Mouse (Mus musculus): ENCODE measurements around the gene Yipf2.

Yipf2 gene

DNA sequence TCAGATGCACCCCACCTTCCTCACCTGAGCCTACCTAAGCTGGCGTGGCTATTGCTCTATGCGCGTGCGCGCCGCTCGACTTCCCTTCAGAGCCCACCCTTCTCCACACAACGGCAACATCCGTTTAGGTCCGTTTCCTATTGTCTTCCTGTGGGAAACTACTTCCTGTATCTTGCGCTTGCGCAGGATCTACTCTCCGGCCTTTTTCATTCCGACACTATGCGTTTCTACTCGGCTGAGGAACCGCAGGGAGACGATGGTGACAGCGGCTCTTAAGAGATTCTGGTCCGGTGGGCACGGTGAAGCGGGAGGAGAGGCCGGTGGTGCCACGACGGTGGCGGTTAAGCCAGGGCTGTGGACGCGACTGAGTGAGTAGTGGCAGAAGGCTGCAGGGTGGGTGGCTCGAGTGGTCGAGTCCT, at the start of gene Yipf2, which contains the start of gene Timm29:
Yipf2 (minus strand) TSS at position 126 of the 419 bp plus-strand sequence.
Timm29 (plus strand) TSS at position 20 of the 419 bp plus-strand sequence.
- in situ Hi-C loops (cut with MboI; ENCODE audit: low sequenced_read_pairs): no loop called here

DNA sequence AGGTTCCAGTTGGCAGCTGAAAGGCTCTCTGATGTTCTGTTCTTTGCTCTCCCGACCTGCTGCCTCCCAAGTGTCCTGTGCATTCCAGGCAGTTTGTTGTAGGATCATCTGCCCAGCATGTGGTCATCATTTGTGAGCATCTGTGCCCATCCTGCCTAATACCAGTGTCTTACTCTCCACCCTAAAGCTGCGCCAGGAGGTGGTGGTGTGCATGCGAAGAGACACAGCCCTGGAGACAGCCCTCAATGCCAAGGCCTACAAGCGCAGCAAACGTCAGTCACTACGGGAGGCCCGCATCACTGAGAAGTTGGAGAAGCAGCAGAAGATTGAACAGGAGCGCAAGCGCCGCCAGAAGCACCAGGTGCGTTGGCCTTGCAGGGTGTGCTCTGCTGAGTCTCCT, 46.4 kb upstream of the Yipf2 start:
- in situ Hi-C loops (cut with MboI; ENCODE audit: low sequenced_read_pairs): no loop called here

DNA sequence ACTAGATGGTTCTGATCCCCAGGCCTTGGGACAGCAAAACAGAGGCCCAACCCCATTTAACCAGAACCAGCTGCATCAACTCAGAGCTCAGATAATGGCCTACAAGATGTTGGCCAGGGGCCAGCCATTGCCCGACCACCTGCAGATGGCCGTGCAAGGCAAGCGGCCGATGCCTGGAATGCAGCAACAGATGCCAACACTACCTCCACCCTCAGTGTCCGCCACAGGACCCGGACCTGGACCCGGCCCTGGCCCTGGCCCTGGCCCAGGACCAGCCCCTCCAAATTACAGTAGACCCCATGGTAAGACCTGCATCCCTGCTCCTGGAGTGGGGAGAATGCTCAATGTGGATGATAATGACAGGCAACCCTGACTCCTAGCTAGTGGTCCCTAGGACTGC, 43.0 kb upstream of the Yipf2 start:
- in situ Hi-C loops (cut with MboI; ENCODE audit: low sequenced_read_pairs): no loop called here

DNA sequence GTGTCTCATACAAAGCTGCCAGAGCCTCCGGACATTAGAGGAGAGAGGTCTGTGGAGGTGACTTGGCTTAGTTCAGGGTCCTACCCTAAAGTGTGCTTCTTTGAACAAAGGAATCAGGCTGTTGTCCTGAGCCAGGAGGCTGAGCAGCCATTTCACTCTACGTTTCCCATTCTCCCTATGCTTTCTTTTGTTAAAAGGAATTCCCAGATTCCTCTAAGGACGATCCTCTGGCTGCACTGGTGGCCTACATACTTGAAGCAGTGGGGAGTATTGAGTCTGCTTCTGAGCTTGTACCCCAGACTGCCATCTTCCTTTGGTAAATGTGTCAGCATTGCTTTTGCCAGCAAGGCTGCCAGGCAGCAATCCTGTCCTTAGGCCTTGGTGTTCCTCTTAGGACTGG, 40.5 kb upstream of the Yipf2 start:
- in situ Hi-C loops (cut with MboI; ENCODE audit: low sequenced_read_pairs): no loop called here

DNA sequence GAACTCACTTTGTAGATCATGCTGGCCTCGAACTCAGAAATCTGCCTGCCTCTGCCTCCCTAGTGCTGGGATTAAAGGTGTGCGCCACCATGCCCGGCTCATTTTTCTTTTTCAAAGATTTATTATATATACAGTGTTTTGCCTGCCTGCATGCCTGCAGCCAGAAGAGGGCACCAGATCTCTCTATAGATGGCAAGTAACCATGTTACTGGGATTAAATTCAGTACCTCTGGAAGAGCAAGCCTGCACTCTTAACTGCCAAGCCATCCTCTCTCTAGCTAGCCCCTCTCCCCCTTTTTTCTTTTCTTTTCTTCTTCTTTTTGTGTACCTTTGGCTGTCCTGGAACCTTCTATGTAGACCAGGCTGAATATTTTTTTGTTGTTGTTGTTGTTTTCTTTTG, 38.0 kb upstream of the Yipf2 start:
- in situ Hi-C loops (cut with MboI; ENCODE audit: low sequenced_read_pairs): no loop called here

DNA sequence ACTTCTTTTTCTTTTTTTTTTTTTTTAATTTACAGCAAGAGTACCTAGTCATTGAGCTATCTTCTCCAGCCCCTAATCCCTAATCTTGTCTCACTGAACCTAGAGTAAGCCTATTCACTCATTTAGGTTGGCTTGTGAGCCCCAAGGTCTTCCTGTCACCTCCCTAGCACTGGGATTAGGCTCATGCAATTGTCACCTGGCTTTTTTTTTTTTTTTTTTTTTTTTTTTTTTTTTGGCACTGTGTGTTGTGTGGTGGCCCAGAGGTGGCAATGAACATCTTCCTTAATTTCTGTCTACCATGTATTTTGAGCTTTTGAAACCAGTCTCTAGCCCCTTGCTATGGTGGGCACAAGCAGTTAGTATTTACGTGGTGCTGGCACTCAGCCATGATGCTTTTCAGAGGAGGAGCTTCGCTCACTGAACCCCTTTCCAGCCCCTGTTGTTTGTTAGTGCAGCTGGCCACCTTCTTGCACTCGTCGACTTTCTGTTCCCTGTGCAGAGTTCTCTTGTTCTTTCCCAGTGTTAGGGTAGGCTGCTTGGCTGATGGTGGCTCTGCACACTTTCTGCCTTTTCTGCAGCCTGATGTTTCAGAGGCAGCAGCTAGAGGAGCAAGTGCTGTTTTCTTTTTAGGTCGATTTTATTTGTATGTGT, 34.6 kb upstream of the Yipf2 start:
- in situ Hi-C loops (cut with MboI; ENCODE audit: low sequenced_read_pairs): no loop called here

DNA sequence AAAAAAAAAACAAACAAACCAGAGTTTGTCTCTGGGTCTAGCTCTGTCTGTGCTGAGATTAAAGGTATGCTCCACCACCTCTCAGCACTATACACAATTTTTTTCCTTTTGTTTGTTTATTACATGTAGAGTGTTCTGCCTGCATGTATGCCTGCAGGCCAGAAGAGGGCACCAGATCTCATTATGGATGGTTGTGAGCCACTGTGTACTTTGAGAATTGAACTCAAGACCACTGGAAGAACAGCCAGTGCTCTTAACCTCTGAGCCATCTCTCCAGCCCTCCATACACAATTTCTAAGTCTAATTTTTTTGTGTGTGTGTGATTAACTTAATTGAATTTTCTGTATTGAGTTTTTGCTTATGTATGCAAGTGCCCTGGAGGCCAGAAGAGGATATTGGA, 33.9 kb upstream of the Yipf2 start:
- in situ Hi-C loops (cut with MboI; ENCODE audit: low sequenced_read_pairs): no loop called here

DNA sequence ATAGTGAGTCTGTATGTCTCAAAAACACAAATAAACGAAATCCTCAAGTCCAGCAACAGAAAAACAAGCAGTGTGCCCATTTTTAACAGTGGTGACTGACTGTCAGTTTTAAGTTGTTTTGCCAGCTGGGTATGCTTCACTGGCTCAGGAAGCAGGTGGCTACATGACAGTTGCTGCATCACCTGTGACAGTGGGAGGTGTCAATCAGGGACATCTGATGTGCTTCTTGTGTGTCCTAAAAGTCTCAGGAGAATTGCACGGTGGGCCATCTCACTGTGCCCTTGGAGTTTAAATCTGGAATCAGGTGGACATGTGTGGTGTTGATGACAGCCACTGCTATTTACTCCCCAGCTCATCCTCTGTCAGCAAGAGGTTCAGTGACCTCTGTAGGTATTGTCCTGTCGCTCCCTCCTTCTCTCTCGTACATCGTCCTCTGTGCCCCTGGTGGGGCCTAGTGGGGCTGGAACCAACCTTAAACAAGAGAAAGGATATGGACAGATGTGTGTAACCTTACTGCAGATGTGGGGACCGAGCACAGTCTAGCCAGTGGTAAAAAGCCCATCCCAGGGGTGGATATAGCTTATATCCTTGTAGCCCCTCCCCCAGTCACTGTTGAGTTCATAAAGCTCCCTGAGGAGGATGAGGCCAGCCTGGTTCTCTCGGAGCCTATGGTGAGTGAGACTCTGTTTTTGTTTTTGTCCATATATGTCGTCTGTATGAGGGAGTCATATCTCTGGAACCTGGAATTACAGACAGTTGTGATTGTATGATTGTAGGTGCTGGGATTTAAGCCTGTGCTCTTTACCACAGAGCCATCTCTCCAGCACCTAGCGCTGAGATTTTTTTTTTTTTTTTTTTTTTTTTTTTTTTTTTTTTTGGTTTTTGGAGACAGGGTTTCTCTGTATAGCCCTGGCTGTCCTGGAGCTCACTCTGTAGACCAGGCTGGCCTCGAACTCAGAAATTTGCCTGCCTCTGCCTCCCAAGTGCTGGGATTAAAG, 33.0 kb upstream of the Yipf2 start:
- in situ Hi-C loops (cut with MboI; ENCODE audit: low sequenced_read_pairs): no loop called here

DNA sequence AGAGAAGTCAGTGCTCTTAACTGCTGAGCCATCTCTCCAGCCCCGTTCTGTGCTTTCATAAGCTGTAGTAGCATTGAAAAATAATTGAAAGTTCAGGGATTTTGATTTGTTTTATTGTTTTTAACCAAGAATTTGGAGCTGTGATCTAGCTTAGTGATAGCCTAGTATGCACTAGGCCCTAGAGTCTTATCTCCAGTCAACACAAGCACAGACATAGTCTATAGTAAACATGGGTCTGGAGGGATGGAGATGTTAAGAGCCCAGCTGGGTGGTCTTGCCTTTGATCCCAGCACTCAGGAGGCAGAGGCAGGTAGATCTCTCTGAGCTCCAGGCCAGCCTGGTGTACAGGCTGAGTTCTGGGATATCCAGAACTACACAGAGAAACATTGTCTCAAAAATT, 30.0 kb upstream of the Yipf2 start:
- in situ Hi-C loops (cut with MboI; ENCODE audit: low sequenced_read_pairs): no loop called here

DNA sequence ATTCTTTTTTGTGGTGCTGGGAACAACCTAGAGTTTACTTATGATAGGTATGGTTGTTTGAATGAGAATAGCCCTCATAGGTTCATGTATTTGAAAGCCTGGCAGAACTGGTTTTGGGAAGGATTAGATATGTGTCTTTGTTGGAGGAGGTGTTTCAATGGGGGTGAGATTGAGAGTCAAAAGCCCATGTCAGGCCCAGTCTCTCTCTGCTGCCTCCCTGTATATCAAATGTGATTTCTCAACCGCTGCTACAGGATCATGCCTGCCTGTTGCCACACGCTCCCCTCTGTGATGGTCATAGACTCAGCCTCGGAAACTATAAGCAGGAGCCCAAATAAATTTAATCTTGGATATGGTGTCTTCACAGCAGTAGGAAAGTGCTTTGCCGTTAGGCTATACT, 27.6 kb upstream of the Yipf2 start:
- in situ Hi-C loops (cut with MboI; ENCODE audit: low sequenced_read_pairs): no loop called here

DNA sequence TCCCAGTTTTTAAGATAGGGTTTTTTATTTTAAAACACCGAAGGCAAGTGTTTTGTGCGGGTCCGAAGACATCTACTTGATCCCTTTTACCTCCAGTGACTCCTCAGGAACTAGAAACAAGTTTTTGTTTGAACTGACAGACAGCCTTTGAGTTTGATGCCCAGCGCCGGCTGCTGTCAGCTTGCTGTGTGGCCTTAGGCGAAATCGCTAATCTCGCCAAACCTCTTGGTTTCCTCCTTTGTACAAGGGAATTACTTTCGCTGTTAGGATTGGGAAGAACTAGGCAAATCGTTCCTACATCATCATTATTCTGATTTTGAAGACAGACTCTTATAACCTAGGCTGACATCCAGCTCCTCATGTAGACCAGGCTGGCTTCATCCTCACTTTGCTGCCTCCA, 24.4 kb upstream of the Yipf2 start:
- in situ Hi-C loops (cut with MboI; ENCODE audit: low sequenced_read_pairs): no loop called here

DNA sequence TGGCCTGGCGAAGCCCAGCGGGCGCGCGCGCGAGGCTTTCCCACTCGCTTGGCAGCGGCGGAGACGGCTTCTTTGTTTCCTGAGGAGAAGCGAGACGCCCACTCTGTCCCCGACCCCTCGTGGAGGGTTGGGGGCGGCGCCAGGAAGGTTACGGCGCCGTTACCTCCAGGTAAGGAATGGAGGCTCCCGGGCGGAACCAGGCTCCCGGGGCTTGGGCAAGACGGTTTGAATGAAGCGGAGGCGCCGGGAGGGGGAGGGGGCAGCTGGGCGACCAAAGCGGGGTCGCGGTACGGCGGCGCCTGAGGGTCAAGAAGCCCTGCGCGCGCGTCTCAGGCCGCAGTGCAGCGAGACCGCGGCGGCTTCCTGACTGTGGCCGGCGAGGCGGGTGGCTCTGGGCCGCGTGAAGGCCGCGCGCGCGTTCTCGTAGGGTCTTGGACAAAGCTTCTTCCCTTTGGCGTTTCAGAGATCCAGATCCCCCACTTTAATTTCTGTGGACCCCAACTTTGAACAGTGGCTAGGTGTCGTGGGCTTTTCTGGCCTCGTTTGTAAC, 23.7 kb upstream of the Yipf2 start:
- in situ Hi-C loops (cut with MboI; ENCODE audit: low sequenced_read_pairs): no loop called here

DNA sequence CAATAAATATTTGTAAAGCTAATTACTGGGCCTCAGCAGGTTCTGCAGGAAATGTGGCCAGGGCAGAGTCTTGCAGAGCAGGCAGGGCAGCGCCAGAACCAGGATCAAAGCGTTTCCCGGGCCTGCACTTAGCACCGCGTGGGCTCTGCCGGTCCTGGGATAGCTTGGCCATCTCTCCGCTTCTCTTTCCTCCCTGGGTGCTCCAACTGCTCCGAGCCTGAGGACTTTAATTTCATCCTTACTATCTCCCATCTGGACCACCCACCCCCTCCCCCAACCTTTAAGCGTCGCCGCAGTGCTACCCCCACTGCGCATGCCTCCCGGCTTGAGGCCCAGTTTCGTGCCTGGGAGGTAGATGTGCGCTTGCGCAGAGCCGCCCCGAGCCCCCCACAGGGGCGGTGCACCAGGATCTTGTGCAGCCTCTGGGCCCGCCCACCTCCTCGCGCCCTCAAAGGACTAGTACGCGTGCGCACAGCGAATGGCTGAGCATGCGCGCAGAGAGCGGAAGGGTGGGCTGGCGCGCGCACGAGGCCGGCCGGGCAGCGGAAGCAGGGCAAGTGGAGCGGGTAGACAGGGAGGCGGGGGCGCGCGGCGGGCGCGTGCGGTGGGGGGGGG, 23.1 kb upstream of the Yipf2 start, which contains the start of gene Smarca4:
Smarca4 (plus strand) TSS at position 553 of the 615 bp plus-strand sequence.
- in situ Hi-C loops (cut with MboI; ENCODE audit: low sequenced_read_pairs): no loop called here

DNA sequence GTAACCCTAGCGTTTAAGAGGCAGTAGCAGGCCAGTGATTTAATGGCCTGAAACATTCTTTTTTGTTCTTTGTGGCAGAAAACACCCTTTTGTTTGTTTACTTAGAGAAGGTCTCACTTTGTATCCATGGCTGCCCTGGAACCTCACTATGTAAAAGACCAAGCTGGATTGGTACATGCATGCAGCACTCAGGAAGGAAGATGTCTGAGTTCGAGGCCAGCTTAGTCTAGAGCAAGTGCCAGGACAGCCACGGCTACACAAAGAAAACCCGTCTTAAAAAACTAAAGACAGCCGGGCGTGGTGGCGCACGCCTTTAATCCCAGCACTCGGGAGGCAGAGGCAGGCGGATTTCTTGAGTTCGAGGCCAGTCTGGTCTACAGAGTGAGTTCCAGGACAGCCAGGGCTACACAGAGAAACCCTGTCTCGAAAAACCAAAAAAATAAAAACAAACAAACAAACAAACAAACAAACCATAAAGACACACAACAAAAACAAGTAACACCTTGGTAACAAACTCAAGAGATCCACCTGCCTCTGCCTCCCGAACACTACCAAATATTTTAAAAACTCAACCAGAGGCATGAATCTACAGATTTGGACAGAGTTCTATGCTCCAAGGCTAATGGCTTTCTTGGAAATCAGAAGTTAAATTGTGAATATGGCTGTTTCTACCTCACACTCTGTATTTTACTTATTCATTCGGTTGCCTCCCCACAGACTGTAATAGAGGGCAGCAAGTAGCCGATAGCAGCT, 22.4 kb upstream of the Yipf2 start:
- in situ Hi-C loops (cut with MboI; ENCODE audit: low sequenced_read_pairs): no loop called here

DNA sequence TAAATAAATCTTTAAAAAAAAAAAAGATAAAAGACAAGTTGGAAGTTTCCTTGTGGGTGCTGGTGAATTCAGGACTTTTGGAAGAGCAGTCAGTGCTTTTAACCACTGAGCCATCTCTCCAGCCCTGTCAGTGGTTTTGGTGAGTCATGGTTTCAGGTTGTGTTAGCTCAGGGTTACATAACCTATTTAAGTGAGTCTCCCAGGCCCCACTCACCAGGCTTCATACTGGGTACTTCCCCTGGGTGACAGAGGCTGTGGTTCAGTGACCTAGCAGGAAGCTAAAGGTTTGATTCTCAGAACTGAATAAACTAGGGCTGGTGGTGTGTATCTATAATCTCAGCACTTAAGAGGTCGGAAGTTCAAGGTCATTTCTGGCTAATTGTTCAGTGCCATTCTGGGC, 17.2 kb upstream of the Yipf2 start:
- in situ Hi-C loops (cut with MboI; ENCODE audit: low sequenced_read_pairs): no loop called here

DNA sequence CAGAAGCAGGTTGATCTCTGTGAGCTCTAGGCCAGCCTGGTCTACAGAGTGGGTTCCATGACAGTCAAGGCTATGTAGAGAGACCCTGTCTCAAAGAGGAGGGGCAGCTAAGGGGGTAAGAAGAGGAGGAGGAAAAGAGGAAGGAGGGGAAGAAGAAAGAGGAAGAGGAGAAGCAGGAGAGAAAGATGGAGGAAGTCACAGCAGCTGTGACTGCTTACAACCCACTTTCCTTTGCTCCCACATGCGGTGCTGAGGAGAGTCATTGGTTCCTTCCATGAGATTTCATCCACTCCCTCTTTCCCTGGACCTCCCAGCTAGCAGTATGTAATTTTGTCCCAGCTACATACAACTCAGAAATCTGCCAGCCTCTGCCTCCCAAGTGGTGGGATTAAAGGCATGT, 14.0 kb upstream of the Yipf2 start:
- in situ Hi-C loops (cut with MboI; ENCODE audit: low sequenced_read_pairs): no loop called here

DNA sequence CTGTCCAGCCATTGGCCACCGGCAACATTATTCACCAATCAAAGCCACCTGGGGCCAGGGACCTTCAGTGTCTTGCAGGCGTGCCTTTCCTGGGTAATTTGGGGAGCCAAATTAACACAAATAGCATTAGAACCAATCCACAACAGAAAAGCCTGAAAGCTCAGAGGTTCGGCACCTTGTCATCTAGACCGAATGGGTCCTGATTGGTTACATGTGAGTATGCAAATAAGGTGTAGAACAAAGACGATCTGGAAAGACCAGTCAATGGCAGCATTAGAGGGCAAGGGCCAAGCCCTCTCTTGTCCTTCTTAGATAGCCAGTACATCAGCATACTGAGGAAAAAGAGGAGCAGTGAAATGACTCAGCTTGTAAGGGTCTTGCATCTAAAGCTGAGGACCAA, 13.2 kb upstream of the Yipf2 start:
- in situ Hi-C loops (cut with MboI; ENCODE audit: low sequenced_read_pairs): no loop called here

DNA sequence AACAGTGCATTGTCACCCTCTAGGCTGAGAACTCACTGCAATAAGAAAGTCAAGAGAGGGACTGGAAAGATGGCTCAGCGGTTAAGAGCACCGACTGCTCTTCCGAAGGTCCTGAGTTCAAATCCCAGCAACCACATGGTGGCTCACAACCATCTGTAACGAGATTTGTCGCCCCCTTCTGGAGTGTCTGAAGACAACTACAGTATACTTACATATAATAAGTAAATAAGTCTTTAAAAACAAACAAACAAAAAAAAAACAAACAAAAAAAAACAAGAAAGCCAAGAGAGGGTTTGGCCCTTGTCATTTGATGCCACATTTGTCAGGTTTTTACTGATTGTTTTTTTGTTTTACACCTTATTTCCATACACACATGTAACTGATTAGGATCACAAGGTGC, 11.5 kb upstream of the Yipf2 start:
- in situ Hi-C loops (cut with MboI; ENCODE audit: low sequenced_read_pairs): no loop called here

DNA sequence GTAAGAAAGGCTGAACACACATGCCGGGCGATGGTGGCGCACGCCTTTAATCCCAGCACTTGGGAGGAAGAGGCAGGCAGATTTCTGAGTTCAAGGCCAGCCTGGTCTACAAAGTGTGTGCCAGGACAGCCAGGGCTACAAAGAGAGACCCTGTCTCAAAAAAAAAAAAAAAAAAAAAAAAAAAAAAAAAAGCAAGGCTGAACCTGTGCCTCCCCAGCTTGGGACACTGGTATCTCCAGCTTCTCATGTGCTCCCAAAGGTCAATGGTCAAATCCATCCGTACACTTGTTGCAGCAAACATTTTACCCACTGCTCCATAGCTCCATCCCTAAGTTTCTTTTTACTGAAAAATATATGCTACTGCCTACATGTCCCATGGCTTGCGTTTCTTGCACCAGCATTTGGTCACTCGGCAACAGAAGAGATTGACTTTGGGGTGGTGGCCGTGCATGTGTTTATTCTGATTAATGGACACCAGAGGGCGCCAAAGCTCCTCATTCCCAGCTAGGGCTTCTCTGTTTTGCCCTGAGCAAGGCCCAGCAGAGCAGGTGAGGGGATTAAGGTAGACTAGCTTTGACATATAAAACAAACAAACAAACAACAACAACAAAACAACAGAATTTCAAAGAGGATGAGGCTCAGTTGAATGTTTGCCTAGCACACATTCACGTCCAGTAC, 9.2 kb upstream of the Yipf2 start:
- in situ Hi-C loops (cut with MboI; ENCODE audit: low sequenced_read_pairs): no loop called here

DNA sequence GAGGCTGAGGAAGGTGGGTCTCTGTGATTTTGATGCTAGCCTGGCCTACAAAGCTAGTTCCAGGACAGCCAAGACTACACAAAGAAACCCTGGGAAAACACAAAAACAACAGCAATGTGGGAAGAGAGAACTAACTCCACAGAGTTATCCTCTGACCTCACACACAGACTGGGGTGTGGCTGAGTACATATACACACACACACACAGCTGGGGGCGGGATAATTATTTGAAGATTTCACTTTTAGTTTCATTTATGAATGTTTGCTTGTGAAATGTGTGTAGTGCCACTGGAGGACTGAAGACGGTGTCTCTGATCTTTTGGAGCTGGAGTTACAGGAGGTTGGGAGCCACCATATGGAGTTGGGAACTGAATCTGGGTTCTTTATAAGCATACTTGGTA, 8.4 kb upstream of the Yipf2 start:
- in situ Hi-C loops (cut with MboI; ENCODE audit: low sequenced_read_pairs): no loop called here
